Mouse (Mus musculus) lung, adult 2 months (tissue): ENCODE measurements around the gene Tab1.

Experiments used
- CTCF ChIP-seq: fragments of 200-500 bp; IDR thresholded peaks from 2 replicates; pipeline ENCODE4 v1.5.1; 2011; ENCODE audit warnings: mild to moderate bottlenecking, low read length, control low read depth; ENCODE audit not compliant: insufficient read depth
- POLR2A ChIP-seq: fragments of 200-500 bp; IDR thresholded peaks from 2 replicates; pipeline ENCODE4 v1.6.1; 2011; ENCODE audit warnings: low read depth, mild to moderate bottlenecking, control low read depth, low read length, borderline replicate concordance; ENCODE audit errors: extremely low read depth

- no peak for TF ChIP-seq POLR2A
- TF ChIP-seq CTCF = no peak
Observed at GRCm38 (mm10) chr15:80092041-80092441, 40.9 kb upstream of the Tab1 start.
